Mouse (Mus musculus) midbrain, embryonic 14.5 days (tissue): Measurements from ENCODE around the gene Nudc. TPM values are rescaled to one million over a fixed set of nuclear protein-coding genes. Genes with fewer than 3 reads are reported as not detected.

Source experiments
- ATAC-seq: fragments of 200-750 bp; cut with Nextera tagmentation; 2 replicates; pipeline ENCODE4 v1.8.0; 2017; ENCODE audit warnings: moderate number of reproducible peaks, moderate library complexity; ENCODE audit not compliant: low FRiP score, low TSS enrichment
- DNase-seq: peaks from one replicate; pipeline ENCODE4 v3.0.0-alpha.2; 2015
- H3K27ac ChIP-seq: fragments of 300-500 bp; sonication (generic); replicated peaks from 2 replicates; pipeline ENCODE4 v1.5.1; 2014; ENCODE audit warnings: mild to moderate bottlenecking, low read depth, low read length, moderate library complexity
- H3K27me3 ChIP-seq: fragments of 300-500 bp; sonication (generic); 2 replicates; pipeline ENCODE4 v1.6.1; 2014; ENCODE audit warnings: low read length, control low read depth, mixed read lengths; ENCODE audit not compliant: control insufficient read depth, insufficient read depth
- H3K36me3 ChIP-seq: fragments of 300-500 bp; sonication (generic); 2 replicates; pipeline ENCODE4 v1.6.1; 2014; ENCODE audit warnings: low read length, control low read depth; ENCODE audit not compliant: control insufficient read depth, insufficient read depth
- H3K4me1 ChIP-seq: fragments of 300-500 bp; sonication (generic); 2 replicates; pipeline ENCODE4 v1.6.1; 2014; ENCODE audit warnings: mild to moderate bottlenecking, antibody characterized with exemption, low read length, control low read depth; ENCODE audit not compliant: control insufficient read depth, insufficient read depth
- H3K4me2 ChIP-seq: fragments of 300-500 bp; sonication (generic); 2 replicates; pipeline ENCODE4 v1.6.1; 2014; ENCODE audit warnings: mild to moderate bottlenecking, low read length, moderate library complexity
- H3K4me3 ChIP-seq: fragments of 300-500 bp; sonication (generic); replicated peaks from 2 replicates; pipeline ENCODE4 v1.5.1; 2014; ENCODE audit warnings: low read depth, low read length
- H3K9ac ChIP-seq: fragments of 300-500 bp; sonication (generic); replicated peaks from 2 replicates; pipeline ENCODE4 v1.6.1; 2014; ENCODE audit warnings: mild to moderate bottlenecking, low read length, moderate library complexity
- H3K9me3 ChIP-seq: fragments of 300-500 bp; sonication (generic); 2 replicates; pipeline ENCODE4 v1.6.1; 2016; ENCODE audit warnings: low read length, control low read depth, mixed read lengths; ENCODE audit not compliant: control insufficient read depth
- WGBS: fragments of 180-500 bp; shearing (Covaris S2); extraction: QIAGEN DNeasy Blood & Tissue Kit; methylation state at CpG from one replicate; pipeline ENCODE4 v1.1.7; 2014; 5-methylcytosine and 5-hydroxymethylcytosine counted together
- polyA plus RNA-seq: library from polyadenylated mRNA; unstranded; fragments of >200 nt; fragmentation: Nextera tagmentation; extraction: Ambion mirVana; gene quantifications from 2 replicates; pipeline ENCODE4 v1.2.1, GENCODE M21; 2014

Gene Nudc
- polyA plus RNA-seq, 1 experiment from 2014 or later: 162 TPM

GRCm38 (mm10) chr4:133570066-133570466 is 24.3 kb upstream of the Nudc start:
- no peaks in the 10 kb centered on the region; the same call in 1 of the 2 replicates for H3K4me1 ChIP-seq
- no peak for DNase-seq
- no peaks in the 10 kb centered on the region for H3K9me3 ChIP-seq
- H3K27me3 ChIP-seq: no peaks in the 10 kb centered on the region
- 66% methylated on average over 10 of the region's 10 CpGs for WGBS
- no peaks in the 10 kb centered on the region for H3K36me3 ChIP-seq
- H3K4me3 ChIP-seq: no peak overlapping the region
- H3K27ac ChIP-seq: no peak overlapping the region
- no peak overlapping the region for H3K9ac ChIP-seq
- ATAC-seq: no peak
- H3K4me2 ChIP-seq: no peak overlapping the region

GRCm38 (mm10) chr4:133569291-133570065 is 23.7 kb upstream of the Nudc start:
- Histone ChIP-seq H3K36me3 (no peaks in the 10 kb centered on the region), H3K27ac (no peak overlapping the region), H3K9me3 (no peaks in the 10 kb centered on the region), H3K27me3 (no peaks in the 10 kb centered on the region), H3K4me1 (no peaks in the 10 kb centered on the region), H3K4me2 (no peak overlapping the region), H3K9ac (no peak overlapping the region), H3K4me3 (no peak overlapping the region)
- ATAC-seq (no peak), DNase-seq (no peak)
- 83% methylated on average over 10 of the region's 10 CpGs for WGBS

GRCm38 (mm10) chr4:133567251-133567650 is 21.5 kb upstream of the Nudc start:
- Histone ChIP-seq H3K4me2 (no peak overlapping the region), H3K9ac (no peak overlapping the region), H3K36me3 (no peaks in the 10 kb centered on the region), H3K27ac (no peak overlapping the region), H3K9me3 (no peaks in the 10 kb centered on the region), H3K4me3 (no peak overlapping the region), H3K27me3 (no peaks in the 10 kb centered on the region), H3K4me1 (no peaks in the 10 kb centered on the region)
- ATAC-seq: no peak
- DNase-seq: no peak
- 35% methylated on average over 8 of the region's 8 CpGs for WGBS

GRCm38 (mm10) chr4:133563123-133563571 is 17.4 kb upstream of the Nudc start:
- WGBS: 73% methylated on average over 11 of the region's 11 CpGs
- peak; percentile 28 for DNase-seq
- H3K27ac ChIP-seq: no peak overlapping the region
- ATAC-seq: no peak
- H3K4me1 ChIP-seq: no peaks in the 10 kb centered on the region
- H3K36me3 ChIP-seq: no peaks in the 10 kb centered on the region
- H3K9ac ChIP-seq: no peak overlapping the region
- H3K9me3 ChIP-seq: no peaks in the 10 kb centered on the region
- no peaks in the 10 kb centered on the region for H3K27me3 ChIP-seq
- H3K4me2 ChIP-seq: no peak overlapping the region
- no peak overlapping the region for H3K4me3 ChIP-seq

DNA sequence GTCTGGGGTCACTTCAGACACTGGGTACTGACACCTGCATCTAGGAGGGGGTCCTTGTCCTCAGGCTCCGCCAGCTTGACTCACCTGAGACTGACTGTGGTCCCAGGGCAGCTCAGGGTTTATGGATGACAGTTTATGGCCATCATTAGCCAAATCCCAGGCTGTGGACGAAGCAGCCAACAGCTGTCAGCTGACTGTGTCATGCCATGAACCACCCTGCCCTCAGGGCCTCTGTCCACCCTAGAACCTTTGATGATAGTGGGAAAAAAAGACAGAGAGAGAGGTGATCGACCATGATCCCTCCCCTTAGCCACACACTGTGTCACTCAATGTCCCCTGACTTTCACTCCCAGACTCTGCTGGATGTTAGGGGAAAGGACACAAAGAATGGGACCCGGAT is 15.8 kb upstream of the Nudc start:
- no peak overlapping the region for H3K4me3 ChIP-seq
- no peak for DNase-seq
- WGBS: 72% methylated on average over 4 of the region's 4 CpGs

GRCm38 (mm10) chr4:133559846-133560245 is 14.1 kb upstream of the Nudc start:
- no peak overlapping the region for H3K4me3 ChIP-seq
- no peak overlapping the region for H3K27ac ChIP-seq
- H3K36me3 ChIP-seq: no peaks in the 10 kb centered on the region
- ATAC-seq: no peak
- H3K4me1 ChIP-seq: no peaks in the 10 kb centered on the region
- 76% methylated on average over 4 of the region's 4 CpGs for WGBS
- no peak overlapping the region for H3K9ac ChIP-seq
- no peaks in the 10 kb centered on the region for H3K27me3 ChIP-seq
- no peak overlapping the region for H3K4me2 ChIP-seq
- H3K9me3 ChIP-seq: no peaks in the 10 kb centered on the region
- DNase-seq: no peak

More for the DNA sequence above, 15.8 kb upstream of the Nudc start:
- Histone ChIP-seq H3K27me3 (no peaks in the 10 kb centered on the region), H3K4me2 (no peak overlapping the region), H3K36me3 (no peaks in the 10 kb centered on the region), H3K4me1 (no peaks in the 10 kb centered on the region), H3K9me3 (no peaks in the 10 kb centered on the region), H3K27ac (no peak overlapping the region), H3K9ac (no peak overlapping the region)
- no peak for ATAC-seq

GRCm38 (mm10) chr4:133557041-133557717 is 11.4 kb upstream of the Nudc start:
- Histone ChIP-seq H3K4me2 (no peak overlapping the region), H3K9ac (no peak overlapping the region), H3K27me3 (no peaks in the 10 kb centered on the region), H3K9me3 (no peaks in the 10 kb centered on the region), H3K36me3 (no peaks in the 10 kb centered on the region), H3K27ac (no peak overlapping the region), H3K4me3 (no peak overlapping the region), H3K4me1 (no peaks in the 10 kb centered on the region)
- WGBS: 43% methylated on average over 10 of the region's 10 CpGs
- no peak for ATAC-seq
- DNase-seq: no peak

DNA sequence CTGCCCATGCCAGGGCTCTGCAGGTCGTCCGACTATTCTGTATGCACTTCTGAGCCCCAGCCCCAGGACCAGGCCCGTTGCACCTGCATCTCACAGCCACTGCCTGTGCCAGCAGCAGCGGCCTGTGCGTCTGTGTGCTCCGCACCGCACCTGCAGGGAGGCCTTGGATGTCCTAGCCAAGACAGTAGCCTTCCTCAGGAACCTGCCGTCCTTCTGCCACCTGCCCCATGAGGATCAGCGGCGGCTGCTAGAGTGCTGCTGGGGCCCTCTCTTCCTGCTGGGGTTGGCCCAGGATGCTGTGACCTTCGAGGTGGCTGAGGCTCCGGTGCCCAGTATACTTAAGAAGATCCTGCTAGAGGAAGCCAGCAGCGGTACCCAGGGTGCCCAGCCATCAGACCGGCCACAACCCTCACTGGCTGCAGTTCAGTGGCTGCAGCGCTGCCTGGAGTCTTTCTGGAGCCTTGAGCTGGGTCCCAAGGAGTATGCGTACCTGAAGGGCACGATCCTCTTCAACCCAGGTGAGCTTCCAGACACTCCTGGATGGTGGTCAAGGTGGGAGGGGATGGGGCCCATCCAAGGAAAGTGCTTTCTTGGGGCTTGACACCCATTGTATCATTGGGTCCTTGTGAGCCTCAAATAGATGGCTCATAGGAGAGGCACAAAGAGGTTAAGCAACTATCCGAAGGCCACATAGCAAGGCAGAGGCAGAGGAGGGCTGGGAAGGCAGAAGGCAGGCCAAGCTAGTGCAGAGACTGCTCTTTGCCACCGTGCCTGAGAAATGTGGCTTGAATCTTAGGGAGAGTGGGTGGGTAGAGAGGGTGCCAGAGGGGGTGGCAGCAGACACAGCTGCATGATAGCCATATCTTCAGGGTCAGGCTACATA is 7.9 kb upstream of the Nudc start:
- Histone ChIP-seq H3K36me3 (no peaks in the 10 kb centered on the region), H3K27me3 (no peaks in the 10 kb centered on the region), H3K27ac (no peak overlapping the region), H3K9ac (no peak overlapping the region), H3K4me3 (no peak overlapping the region), H3K9me3 (no peaks in the 10 kb centered on the region), H3K4me2 (no peak overlapping the region), H3K4me1 (no peaks in the 10 kb centered on the region)
- 75% methylated on average over 19 of the region's 19 CpGs for WGBS
- DNase-seq (no peak), ATAC-seq (no peak)
